Mouse (Mus musculus): ENCODE data around the gene Traf1. TPM values are rescaled to one million over a fixed set of nuclear protein-coding genes. Genes with fewer than 3 reads are reported as not detected.

Gene Traf1
- polyA plus RNA-seq (2015; fragmentation: Nextera tagmentation; extraction: Ambion mirVana) = 14.3 and 15.4 TPM in 2 replicates

DNA sequence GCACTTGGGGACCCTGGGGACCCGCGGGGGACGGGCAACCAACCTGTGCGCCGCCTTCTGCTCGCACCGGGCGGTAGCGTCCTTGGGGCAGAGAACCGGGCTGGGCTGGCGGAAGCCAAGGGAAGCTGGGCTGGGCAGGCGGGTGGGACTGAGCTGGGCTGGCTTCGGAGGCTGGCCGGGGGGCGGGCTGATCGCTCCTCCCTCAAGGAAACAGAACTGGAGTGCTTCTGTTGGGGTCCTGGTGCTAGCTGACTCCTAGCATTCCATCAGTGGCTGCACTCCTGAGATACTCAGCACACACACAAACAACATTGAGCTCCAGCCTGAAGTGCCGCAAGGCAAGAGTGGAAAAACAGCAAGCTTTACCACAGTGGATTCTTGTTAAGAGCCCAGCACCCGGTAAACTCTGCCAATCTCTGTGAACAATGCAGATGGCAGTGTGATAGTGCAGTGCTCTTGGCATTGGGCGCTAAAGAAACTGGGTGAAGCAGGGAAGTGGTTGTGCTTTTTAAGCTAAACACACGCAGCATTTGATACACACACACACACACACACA, at the start of gene Traf1:
Gene Traf1, minus strand, starts transcription at position 292 of the 556 bp plus-strand sequence.
- peak; percentile 58 for DNase-seq (ENCODE audit: low spot score)

DNA sequence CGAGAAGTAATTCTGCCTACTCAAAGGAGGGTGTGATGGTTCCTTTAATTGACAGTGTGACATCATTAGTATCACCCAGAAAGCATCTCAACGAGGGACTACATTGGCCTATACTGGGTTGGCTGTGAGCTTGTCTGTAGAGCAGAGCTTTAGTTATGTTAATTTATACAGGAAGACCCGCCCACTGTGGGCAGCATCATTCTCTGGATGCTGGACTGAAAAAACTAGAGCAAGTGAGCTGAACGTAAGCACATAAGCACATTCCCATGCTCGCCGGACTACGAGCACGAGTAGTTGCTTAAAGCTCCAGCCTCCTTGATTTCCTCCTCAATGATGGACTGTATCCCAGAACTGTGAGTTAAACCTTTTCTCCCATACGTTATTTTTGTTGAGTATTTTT, 37.4 kb upstream of the Traf1 start:
- no peak for DNase-seq (ENCODE audit: low spot score)

DNA sequence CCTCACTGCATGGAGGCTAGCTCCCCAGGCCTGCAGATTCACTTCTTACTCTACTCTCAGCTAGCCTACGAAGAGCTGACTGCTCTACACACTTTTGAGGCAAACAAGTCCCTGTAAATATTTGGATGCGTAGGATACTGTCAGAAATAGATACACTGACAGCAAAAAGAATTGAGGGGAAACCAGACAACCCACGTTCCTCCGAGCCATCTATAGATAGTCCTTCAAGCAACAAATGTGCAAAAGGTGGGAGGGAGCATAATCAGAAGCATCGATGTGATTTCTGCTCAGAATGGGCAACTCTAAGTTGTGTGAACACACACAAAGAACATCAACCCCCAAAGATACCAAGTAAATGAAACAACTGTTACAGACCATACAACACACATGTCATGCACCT, 34.9 kb upstream of the Traf1 start:
- no peak for DNase-seq (ENCODE audit: low spot score)

DNA sequence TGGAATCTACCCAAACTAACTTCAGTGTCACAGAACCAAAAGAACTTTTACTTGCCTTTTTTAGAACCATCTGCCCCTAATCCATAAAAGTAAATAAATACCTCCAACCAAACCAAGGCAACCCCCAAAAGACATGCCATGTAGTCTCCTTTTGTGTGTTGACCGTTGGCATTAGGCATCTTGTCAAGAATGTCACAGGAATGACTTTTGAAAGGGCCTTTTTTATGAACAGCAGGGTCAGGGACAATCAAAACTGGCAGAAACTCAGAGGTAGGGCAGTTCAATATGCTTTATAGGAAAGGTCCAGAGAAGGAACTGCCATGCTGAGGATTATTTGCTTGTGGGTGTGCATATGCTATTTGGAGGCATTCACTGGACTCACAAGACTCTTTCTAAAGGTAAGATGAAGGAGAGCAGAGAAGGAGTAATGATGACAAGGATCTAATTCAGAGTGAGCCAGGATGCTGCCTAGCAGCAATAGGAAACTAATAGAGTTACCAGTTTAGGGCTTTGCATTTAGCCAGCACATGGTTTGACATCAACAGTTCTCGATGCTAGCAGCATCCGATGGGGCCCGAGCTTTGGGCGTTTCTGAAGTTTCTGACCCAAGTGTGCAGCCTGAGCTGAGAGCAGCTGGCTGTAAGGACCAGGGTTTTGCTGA, 32.3 kb upstream of the Traf1 start:
- no peak for DNase-seq (ENCODE audit: low spot score)

DNA sequence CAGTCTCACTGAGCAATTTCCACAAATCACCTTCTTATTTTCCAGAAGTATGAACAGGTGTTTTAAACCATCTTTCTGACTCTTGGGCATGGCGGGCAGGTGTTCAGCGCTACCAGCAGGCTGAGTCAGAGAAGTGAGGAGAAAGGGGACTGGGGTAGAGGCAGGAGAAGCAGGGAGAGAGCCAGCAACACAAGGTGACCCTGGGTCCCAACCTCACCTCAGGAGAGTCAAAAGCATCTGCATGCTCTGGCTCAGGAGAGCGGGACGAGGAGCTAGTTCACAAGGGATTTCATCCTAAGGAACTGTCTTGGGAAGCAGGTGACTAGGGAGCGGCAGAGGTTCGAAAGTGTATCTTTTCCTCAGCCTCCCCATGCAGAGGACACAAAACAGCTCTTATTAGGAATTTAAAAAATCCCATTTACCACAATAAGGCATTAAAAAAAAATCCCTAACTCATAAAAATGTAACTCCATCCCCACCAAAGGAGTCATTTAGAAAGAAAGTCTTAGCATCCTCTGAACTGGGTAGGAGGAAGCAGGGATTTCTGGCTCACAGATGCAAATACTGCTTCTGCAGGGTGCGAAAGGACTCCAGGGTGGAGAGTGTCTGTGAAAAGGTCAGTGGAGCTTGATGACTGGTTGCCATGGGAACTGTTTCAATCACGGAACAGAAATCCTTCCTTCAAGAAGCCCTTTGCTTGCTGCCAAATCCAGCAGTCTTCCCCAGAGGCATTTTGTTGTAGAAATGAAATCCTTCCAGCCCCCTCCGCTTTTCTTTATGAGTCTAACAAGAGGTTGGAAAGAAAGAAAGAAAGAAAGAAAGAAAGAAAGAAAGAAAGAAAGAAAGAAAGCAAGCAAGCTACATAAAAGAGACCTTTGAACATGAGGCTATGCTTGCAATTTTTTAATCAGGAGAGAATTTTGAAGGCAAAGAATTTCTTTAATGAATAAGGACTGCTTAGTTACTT, 31.4 kb upstream of the Traf1 start:
- DNase-seq (ENCODE audit: low spot score) = no peak

DNA sequence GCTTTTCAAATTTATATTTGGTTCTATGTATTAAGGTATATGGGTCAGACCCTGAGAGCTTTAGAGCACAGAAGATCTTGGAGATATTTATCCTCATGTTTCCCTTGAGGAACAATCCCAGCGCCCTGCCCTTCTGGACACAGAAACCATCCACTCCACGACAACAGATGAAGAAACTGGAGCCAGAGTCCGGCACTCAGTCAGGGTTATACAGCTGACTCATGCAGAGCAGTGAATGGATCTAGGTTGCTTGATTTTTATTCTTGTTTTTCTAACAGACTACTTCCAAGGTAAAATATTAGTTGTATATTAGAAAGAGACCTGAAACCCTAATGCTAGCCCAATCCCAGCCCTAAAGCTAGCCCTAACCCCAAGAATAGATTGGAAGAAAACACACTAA, 30.4 kb upstream of the Traf1 start:
- DNase-seq (ENCODE audit: low spot score) = no peak

DNA sequence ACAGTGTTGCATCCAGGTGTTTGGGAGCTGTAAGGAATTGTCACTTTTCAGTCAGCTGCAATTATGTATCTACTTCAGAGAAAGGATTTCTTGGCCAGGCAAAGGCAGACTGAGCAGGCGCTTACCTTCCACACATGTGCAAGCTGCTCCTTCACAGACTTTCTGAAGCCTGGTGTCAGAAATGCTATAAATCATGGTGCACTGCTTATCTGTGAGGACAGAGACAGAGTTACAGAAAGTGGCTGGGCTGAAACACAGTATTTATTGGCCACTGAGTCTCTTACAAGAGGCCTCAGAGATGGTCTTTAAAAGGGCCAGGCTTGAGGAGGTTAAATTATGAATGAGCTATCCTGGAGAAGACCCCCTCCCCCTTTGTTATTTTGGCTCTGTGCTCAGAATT, 28.2 kb upstream of the Traf1 start:
- DNase-seq (ENCODE audit: low spot score) = no peak

DNA sequence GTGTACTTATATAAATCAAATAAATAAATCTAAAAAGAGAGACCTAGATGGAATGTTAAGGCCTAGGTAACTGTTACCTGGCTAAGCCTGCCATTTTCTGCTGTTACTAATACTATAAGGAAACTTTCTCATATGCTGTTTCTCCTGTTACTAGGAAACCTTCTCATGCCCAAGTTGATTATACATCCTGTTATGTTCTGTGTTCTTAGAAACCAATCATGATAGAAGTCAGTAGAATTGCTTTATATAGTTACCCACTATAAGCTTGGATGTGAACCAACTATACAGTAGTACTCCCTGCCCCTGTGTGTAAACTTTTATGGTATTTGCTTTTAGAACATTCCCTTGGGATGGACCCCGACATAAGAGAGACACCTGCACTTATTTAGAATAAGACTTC, 26.0 kb upstream of the Traf1 start:
- DNase-seq (ENCODE audit: low spot score) = no peak

DNA sequence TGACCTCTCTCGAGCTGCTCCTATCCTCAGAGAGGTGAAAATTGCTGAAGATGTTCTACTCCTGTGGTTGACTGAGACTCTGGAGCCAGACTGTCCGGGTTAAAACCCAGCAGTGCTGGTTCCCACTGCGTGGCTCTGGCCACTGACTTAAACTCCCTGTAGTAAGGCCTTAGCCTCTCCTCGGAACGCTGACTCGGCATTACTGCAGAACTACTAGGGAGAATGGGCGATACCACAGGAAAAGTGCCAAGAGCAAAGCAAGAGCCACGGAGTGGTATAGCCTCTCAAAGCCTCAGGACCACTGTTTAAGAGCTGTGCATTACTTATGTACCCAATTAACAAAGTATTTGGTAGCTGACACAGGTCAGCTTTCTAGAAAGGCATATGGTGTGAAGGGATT, 23.3 kb upstream of the Traf1 start:
- DNase-seq (ENCODE audit: low spot score) = no peak

DNA sequence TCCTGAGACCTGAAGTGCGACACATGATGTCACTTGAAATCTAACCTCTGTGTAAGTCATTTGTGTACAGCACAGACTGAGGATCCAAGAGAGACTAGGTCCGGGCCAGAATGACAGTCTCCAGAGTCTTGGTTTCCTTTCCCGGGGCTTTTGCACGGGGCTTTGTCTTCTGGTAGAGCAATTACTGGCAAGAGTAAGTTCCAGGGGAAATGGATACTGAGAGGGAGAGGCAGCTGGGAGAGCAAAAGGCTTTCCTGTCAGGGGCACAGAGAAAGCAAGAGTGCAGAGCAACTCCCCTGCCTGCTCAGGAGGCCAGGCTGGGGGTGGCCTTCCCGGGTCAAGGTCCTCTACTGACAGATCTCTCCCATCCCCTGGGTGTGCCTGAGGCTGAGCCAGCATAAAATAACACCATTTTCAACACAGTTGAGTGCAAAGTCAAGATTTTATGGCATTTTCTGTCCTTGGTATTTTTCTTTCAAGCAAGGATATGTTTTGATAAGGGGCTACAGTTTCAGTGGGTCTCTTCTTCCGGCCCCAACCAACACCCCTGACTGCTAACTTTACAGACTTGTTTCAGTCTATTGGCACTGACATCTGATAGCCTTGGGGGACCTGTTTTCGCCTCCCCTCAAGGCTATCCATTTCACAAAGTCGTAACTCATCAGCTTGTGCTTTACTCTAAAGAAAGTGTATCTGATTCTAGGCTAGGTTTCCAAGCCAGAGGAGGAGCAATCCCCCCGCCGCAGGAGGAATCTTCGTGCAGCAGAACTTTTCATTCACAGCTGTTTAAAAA, 21.5 kb upstream of the Traf1 start:
- DNase-seq (ENCODE audit: low spot score) = no peak

DNA sequence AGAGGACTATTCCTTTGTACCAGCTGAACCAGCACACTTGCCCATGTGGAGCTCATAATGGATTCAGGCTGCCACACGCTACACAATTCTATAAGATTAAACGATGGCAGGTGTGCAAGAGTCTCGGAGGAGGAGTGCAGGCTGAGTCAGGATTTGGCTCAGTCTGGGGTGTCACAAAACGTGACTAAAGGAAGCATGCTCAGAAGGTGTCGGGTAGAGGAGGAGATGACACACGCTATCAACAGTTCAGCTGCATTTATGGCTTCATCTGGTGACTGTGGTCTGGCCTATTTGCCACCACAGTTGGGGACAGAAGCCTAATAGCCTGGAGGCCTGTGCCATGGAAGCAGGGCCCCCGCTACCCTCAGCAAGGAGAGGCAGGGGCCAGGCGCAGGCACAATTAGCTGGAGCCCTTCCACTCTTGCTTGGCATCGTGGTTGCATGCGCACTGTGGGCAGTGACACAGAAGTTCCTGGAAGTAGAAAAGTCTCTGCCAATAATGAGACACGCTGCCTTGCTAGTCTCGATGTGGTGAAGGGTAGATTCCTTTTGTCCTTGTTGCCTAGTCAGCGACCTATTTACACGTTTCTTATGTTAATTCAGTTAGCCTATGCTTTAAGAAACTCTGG, 20.6 kb upstream of the Traf1 start:
- DNase-seq (ENCODE audit: low spot score) = peak; percentile 36

DNA sequence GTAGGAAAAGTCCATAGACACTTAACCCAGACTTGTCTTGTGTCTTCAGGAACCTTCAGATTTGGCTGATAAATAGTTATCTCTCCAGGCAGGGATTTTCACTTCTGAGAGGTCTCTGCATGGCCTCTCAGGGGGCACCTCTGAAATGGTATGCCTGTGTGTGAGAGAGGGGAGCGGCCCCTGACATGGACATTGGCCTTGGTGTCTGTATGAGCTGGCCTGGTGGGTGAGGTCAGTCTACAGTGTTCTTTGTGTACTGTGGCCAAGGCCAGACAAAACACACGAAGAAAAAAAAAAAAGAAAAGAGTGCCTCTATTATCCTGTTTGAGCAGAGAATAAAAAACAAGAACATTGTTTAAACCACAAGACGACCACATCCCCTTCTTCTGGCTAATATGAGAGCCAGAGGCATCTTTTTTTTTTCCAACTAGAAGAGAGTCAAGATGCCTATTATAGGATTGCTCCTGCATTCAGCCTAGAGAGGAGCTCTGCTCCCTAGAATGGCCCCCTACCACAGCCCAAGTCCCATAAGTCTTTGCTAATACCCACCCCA, 18.0 kb upstream of the Traf1 start:
- no peak for DNase-seq (ENCODE audit: low spot score)

DNA sequence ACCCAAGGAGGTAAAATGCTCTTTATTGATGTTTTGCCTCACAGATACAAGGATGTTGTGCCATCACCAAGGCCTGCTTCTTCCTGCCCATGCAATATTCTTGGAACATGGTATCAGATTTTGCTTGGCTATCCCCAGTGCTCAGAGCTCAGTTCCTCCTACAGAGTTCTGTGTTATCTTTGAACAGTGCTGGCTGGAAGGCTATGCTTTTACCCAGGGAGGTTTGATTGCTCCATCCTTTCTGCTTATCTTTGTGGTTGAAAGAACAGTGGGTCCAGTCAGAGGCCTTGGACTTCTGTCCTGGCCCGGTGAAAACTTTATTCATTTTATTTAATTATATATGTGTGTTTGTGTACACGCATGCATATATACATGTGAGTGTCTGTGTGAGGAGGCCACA, 16.7 kb upstream of the Traf1 start:
- no peak for DNase-seq (ENCODE audit: low spot score)

DNA sequence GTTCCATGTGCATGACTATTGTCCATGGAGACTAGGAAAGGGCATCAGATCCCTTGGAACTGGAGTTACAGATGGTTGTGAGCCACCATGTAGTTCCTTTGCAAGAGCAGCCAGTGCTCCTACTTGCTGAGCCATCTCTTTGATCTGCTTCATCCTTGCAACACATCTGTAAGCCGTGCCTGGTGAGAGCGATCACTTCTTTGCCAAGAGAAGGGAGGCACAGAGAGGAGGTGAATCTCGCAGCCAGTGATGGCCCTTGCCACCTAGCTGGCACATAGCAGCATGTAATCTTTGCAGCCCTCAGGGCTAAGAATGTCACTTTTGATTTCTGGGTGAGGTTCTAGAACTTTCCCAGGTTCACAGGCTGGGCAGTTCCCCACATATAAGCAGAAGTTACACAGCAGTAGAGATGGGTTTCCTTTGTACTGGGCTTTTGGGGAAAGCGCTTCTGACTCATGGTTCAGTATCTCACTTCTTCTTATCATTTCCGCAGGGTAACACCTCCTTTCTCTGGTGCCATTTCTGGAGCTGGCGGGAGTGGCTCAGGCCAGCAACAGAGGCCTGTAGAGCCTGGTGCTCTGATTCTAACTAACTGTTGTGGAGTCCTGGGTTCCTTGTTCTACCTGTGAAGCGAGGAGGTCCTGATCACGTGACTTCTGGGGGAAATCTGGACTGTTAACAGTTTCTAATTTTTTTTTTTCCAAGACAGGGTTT, 15.5 kb upstream of the Traf1 start:
- DNase-seq (ENCODE audit: low spot score) = peak; percentile 53

DNA sequence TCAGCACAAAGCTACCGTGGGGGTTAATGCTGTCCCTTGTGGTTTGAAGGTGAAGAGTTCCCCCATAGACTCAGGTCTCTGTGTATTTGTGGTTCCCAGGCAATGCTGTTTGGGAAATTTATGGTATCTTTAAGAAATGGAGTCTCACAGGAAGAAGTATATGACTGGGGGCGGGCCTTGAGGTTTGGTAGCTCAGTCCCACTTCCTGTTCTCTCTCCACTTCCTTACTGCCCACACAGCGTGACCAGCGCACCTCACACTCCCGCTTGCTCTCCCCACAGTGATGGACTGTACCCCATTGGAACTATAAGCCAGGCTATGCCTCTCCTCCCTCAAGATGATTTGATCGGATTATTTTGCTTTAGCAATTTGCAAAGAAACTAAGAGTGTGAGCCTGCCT, 14.9 kb upstream of the Traf1 start:
- DNase-seq (ENCODE audit: low spot score) = peak; percentile 64

DNA sequence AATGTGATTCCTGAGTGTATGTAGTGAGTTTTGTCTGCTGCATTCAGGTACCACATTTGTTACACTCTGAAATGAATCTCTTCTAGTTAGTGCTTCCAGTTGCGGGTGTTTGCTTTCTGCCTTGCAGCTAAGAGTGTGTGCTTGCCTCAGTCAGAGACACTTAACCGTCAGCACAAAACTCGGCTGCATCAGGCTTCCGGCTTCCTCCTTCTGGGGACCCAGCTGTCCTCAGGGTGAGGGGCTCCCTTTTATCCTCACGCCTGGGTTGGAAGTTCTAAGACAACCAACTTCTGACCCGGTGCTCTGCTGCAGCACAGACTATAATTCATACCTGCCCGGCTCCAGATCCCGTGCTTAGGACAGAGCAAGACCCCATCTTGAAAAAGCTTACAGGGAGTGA, 11.5 kb upstream of the Traf1 start:
- DNase-seq (ENCODE audit: low spot score) = peak; percentile 41

DNA sequence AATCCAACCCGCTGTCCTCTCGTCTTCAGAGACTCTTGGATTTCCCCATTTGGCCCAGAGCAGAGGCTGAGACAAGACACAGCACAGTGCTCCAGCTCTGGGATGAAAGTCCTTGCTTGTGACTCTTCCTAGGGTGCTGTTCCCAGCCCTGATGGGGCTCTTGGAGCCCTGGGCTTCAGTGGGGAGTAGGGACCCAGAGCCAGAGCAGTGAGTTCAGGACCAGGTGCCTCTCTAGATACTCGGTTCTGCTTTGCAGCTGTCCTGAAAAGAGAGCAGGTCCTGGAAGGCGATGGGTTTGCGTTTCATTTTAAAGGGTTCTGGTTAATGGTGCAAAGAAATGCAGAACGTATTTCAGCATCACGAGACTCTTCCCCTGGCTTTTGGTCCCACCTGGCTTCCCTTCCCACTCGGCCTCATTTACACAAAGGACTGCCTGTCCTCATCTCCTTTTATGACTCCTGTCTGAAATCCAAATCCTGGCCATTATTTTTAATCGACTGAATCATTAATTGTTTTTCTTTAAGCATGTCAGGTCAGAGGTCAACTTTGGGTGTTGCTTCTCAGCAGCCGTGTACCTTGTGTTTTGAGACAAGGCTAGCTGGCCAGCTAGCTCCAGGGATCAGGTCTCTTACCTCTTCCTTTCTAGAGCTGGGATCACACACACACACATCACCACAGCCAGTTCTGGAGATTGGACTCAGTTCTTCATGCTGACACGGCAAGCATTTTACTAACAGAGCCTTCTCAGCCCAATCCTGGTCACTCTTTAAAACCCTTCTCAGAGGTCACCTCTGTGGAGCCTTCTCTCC, 9.7 kb upstream of the Traf1 start:
- no peak for DNase-seq (ENCODE audit: low spot score)

DNA sequence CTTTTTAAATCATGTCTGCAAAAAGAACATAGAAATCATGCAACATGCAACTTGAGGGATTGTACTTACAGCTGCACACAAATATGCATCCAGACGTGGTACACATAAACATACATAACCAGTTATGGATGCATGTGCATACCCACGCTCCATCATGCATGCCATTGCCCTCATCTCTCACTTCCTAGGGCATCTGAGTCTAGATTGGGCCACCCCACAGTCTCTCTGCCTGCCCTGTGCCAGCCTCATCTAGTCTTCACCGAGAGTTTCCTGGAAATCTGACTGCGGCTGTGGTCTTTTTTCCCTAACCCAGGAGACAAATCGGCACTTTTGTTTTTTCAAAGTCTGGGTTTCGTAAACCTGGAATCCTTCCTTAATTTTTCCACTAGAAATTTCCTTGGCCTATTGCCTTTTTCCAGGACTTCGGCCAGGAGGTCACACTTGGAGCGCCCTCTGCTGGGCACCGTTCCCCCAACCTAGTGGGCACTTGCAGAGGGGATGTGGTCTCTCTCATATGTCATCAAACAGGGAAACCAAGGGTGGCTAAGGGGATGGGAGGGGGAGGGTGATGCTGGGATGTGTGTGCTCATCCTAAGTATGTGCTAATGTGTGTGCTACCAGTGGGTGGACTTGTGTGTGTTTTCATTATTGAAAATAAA, 8.6 kb upstream of the Traf1 start:
- peak; percentile 74 for DNase-seq (ENCODE audit: low spot score)

DNA sequence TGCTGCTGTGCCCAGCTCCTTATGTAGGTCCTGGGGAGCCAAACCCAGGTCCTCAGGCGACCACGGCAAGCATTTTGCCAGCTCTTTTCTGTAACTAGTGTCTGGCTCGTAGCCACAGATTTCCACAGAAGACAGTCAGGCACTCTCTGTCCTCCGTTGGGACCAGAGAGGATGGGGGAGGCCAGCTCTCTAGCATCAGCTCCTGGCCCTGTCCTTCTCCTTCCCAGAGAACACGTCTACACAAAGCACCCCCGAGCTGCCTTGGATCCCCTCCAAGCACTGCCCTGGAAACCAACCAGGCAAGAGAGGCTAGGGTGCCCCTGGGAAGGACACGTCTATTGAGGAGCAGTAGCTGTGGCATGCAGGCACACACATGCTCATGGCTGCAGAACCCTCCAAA, 7.6 kb upstream of the Traf1 start:
- no peak for DNase-seq (ENCODE audit: low spot score)

Measured in thymus, postnatal 0 days (tissue).